Mouse (Mus musculus) liver, adult 2 months (tissue): ENCODE data around the gene Skp1a.

Source experiments
- CTCF ChIP-seq: fragments of 200-500 bp; IDR thresholded peaks from 2 replicates; pipeline ENCODE4 v1.5.1; 2011; ENCODE audit warnings: low read depth, low read length, control low read depth
- POLR2A ChIP-seq: fragments of 200-500 bp; IDR thresholded peaks from 2 replicates; pipeline ENCODE4 v1.6.1; 2011; ENCODE audit warnings: low read length, control low read depth; ENCODE audit not compliant: insufficient read depth; ENCODE audit errors: extremely low read depth

DNA sequence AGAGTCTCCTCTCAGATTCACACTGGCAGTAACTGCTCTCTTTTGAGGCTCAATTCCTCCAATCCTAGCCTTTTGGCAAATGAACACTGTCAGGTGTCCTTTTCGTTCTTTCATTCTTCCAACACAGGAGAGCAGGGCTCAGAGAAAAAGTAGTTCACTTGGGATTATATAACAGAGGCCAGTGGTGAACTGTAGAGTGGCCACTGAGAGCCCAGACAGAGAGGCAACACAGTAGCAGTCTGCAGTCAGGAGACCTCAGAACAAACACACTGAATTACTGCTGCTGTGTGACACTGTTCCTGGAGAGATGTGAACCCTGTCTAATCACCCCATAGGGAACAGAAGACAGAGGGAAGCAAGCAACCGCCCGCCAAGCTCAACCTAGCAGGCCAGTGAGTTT is 4.7 kb upstream of the Skp1a start:
- TF ChIP-seq CTCF (no peak), POLR2A (no peak)
